Mouse (Mus musculus) liver, embryonic 14 days (tissue): ENCODE results near the gene Cog3. TPM values are rescaled to one million over a fixed set of nuclear protein-coding genes. Genes with fewer than 3 reads are reported as not detected.

ENCODE experiments used
- polyA plus RNA-seq: library from polyadenylated mRNA; depleted of rRNA; stranded (reverse); fragments of >200 nt; gene quantifications from 2 replicates; pipeline ENCODE4 v1.2.3, GENCODE M21; 2012; rRNA removed

Gene Cog3
- 6.8 and 8.2 TPM in 2 replicates for polyA plus RNA-seq

GRCm38 (mm10) chr14:75753991-75754817, at the start of gene Cog3:
Gene Cog3 (minus strand): TSS chr14:75754517.

GRCm38 (mm10) chr14:75786868-75787793, 32.8 kb upstream of the Cog3 start, which contains the start of gene Slc25a30:
Gene Slc25a30 (minus strand): TSS chr14:75787037.

Other genes with a start within 250 kb of the Cog3 start
- not detected in 2 replicates for gene Spert, start 161.4 kb downstream of the Cog3 start, polyA plus RNA-seq
- gene Erich6b, start 112.3 kb downstream of the Cog3 start, polyA plus RNA-seq: not detected in 2 replicates
- gene Slc25a30, start 32.5 kb upstream of the Cog3 start, polyA plus RNA-seq: 3.5 and 4.0 TPM in 2 replicates
- gene Tpt1, start 90.6 kb upstream of the Cog3 start, polyA plus RNA-seq: 1,474 and 1,670 TPM in 2 replicates
- not detected in 2 replicates for gene Kctd4, start 200.5 kb upstream of the Cog3 start, polyA plus RNA-seq